In genomic region chr7:123965515-123965914, GRCm38 (mm10) we compare ENCODE assay signal across 22 mouse cellular contexts. TPM values are rescaled to one million over a fixed set of nuclear protein-coding genes. Genes with fewer than 3 reads are reported as not detected.
"Had no signal": no experiment of that assay in that cellular context is flagged by ENCODE, and none has a peak within 500 bp of the region (broad histone marks: within the 10 kb centered on the region; RNA-seq: fewer than 3 reads in every experiment).

No protein-coding gene starts in this region.

- H3K9me3 ChIP-seq: limb, embryonic 10.5 days had no signal

- H3K27me3 ChIP-seq: limb, embryonic 13.5 days; liver, embryonic 13.5 days; midbrain, embryonic 13.5 days; neural tube, embryonic 13.5 days had no signal

- H3K27ac ChIP-seq: left cerebral cortex, adult 2 months; limb, embryonic 10.5 days; limb, embryonic 13.5 days; liver, embryonic 13.5 days; macrophage; midbrain, embryonic 13.5 days; neural tube, embryonic 13.5 days had no signal

- H3K9ac ChIP-seq: limb, embryonic 13.5 days; liver, embryonic 13.5 days; midbrain, embryonic 13.5 days; neural tube, embryonic 13.5 days had no signal

- ATAC-seq: midbrain, embryonic 16.5 days had no signal

- H3K36me3 ChIP-seq: limb, embryonic 10.5 days; limb, embryonic 13.5 days; liver, embryonic 13.5 days; midbrain, embryonic 13.5 days; neural tube, embryonic 13.5 days had no signal

- H3K4me2 ChIP-seq: limb, embryonic 13.5 days; liver, embryonic 13.5 days; midbrain, embryonic 13.5 days; neural tube, embryonic 13.5 days had no signal

- H3K4me3 ChIP-seq: left cerebral cortex, adult 2 months; limb, embryonic 10.5 days; limb, embryonic 13.5 days; liver, embryonic 13.5 days; midbrain, embryonic 13.5 days; neural tube, embryonic 13.5 days had no signal

- DNase-seq: kidney, adult 18-20 months; kidney, postnatal 10 days; kidney, postnatal 36 days; layer of hippocampus, postnatal 36 days; liver, embryonic 13.5 days; lung, adult 2 months; retina, postnatal 1 day; thymus, adult 2 months; thymus, postnatal 14 days; thymus, postnatal 4 days had no signal

- H3K4me1 ChIP-seq: limb, embryonic 10.5 days; limb, embryonic 13.5 days; liver, embryonic 13.5 days; midbrain, embryonic 13.5 days; neural tube, embryonic 13.5 days had no signal

RNA-seq across cellular contexts. Expression of gene Hs3st4, which starts 17.2 kb away (rescaled TPM):
- total RNA-seq: liver, adult 2 months; megakaryocyte, adult 5-6 weeks; neutrophil, adult 5-6 weeks had no signal
- polyA plus RNA-seq: limb, embryonic 10.5 days; liver, adult 2 months; liver, embryonic 13.5 days; liver, embryonic 16.5 days; lung, adult 2 months; macrophage; spleen, adult 2 months had no signal
